Mouse (Mus musculus) limb, embryonic 12.5 days (tissue): ENCODE results near the gene Slc29a3. TPM values are rescaled to one million over a fixed set of nuclear protein-coding genes. Genes with fewer than 3 reads are reported as not detected.
A peak's percentile ranks its signal among the peaks of the same experiment; 100 is the strongest.

Experiments
- ATAC-seq: fragments of 200-750 bp; cut with Nextera tagmentation; 2 replicates; pipeline ENCODE4 v1.8.0; 2017; ENCODE audit warnings: low read depth, moderate TSS enrichment; ENCODE audit not compliant: insufficient number of reproducible peaks, insufficient read depth, low FRiP score, low TSS enrichment
- H3K27ac ChIP-seq: fragments of 300-500 bp; sonication (generic); 2 replicates; pipeline ENCODE4 v1.5.1; 2016; ENCODE audit warnings: mild to moderate bottlenecking, moderate library complexity
- H3K27me3 ChIP-seq: fragments of 300-500 bp; sonication (generic); 2 replicates; pipeline ENCODE4 v1.6.1; 2016; ENCODE audit warnings: mild to moderate bottlenecking, moderate library complexity
- H3K36me3 ChIP-seq: fragments of 300-500 bp; sonication (generic); 2 replicates; pipeline ENCODE4 v1.6.1; 2016; ENCODE audit warnings: mild to moderate bottlenecking, moderate library complexity
- H3K4me1 ChIP-seq: fragments of 300-500 bp; sonication (generic); replicated peaks from 2 replicates; pipeline ENCODE4 v1.6.1; 2016
- H3K4me2 ChIP-seq: fragments of 300-500 bp; sonication (generic); 2 replicates; pipeline ENCODE4 v1.6.1; 2016; ENCODE audit warnings: mild to moderate bottlenecking, moderate library complexity
- H3K4me3 ChIP-seq: fragments of 300-500 bp; sonication (generic); replicated peaks from 2 replicates; pipeline ENCODE4 v1.5.1; 2016; ENCODE audit warnings: mild to moderate bottlenecking
- H3K9ac ChIP-seq: fragments of 300-500 bp; sonication (generic); replicated peaks from 2 replicates; pipeline ENCODE4 v1.6.1; 2016; ENCODE audit warnings: mild to moderate bottlenecking, moderate library complexity
- H3K9me3 ChIP-seq: fragments of 300-500 bp; sonication (generic); 2 replicates; pipeline ENCODE4 v1.6.1; 2016; ENCODE audit warnings: mild to moderate bottlenecking, moderate library complexity
- WGBS: fragments of 180-500 bp; shearing (Covaris S2); methylation state at CpG from one replicate; pipeline ENCODE4 v1.1.7; 2016; 5-methylcytosine and 5-hydroxymethylcytosine counted together
- polyA plus RNA-seq: library from polyadenylated mRNA; unstranded; fragments of >200 nt; fragmentation: Nextera tagmentation; extraction: Ambion mirVana; gene quantifications from 2 replicates; pipeline ENCODE4 v1.2.1, GENCODE M21; 2016

Gene Slc29a3
- polyA plus RNA-seq, 1 experiment from 2014 or later: 9.6 TPM

DNA sequence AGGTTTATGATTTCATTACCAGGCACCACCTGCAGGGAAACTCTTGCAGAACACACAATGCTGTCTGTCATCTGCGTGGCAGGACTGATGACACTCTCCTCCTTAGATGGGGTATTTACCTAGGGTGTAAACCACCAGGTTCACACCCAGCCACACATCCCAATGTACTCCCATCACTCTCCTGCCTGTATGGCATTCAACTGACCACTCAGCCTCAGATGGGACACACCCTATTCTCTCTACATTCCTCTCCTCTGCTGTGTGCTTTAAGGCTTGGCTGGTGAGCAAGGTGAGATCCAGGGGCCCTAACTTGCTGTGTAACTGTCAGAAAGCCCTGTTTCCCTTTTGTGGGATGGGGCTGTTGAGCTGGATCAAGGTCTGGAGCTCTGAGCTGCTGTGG lies 9.5 kb upstream of the Slc29a3 start:
- WGBS: 81% methylated on average over 1 of the region's 1 CpGs

DNA sequence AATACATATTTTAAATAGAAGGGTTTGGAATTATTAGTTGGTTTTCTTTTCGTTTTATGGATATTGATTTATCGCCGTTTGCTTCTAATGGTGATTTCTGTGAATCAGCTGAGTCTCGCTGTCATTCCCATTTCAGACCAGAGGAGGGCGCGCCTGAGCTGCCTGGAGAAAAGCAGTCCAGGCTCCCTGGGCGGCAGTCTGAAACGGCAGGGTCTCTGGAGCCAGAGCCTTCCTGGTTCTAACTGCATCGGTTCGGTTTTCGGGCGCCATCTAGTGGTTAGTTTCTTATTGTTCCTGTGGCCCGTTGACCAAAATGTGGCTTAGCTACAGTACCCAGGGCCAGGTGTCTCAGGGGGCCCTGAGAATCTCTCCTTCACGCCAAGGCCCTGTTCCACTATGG lies 7.8 kb upstream of the Slc29a3 start:
- peaks cover 8% of the 10 kb centered on the region for H3K9me3 ChIP-seq
- H3K4me1 ChIP-seq: no peaks in the 10 kb centered on the region
- WGBS: 7% methylated on average over 14 of the region's 14 CpGs
- H3K36me3 ChIP-seq: peaks cover 13% of the 10 kb centered on the region
- peak; percentile 61; the same call in 1 of the 2 replicates for ATAC-seq
- no peak overlapping the region for H3K27ac ChIP-seq
- H3K4me2 ChIP-seq: no peak overlapping the region
- H3K4me3 ChIP-seq: no peak overlapping the region
- H3K27me3 ChIP-seq: no peaks in the 10 kb centered on the region
- no peak overlapping the region for H3K9ac ChIP-seq

More for the DNA sequence above, 9.5 kb upstream of the Slc29a3 start:
- no peak for ATAC-seq
- Histone ChIP-seq H3K9ac (no peak overlapping the region), H3K9me3 (peaks cover 4% of the 10 kb centered on the region; the same call in 1 of the 2 replicates), H3K36me3 (peaks cover 31% of the 10 kb centered on the region), H3K4me1 (no peaks in the 10 kb centered on the region), H3K4me2 (no peak overlapping the region), H3K4me3 (no peak overlapping the region), H3K27me3 (no peaks in the 10 kb centered on the region), H3K27ac (no peak overlapping the region)

DNA sequence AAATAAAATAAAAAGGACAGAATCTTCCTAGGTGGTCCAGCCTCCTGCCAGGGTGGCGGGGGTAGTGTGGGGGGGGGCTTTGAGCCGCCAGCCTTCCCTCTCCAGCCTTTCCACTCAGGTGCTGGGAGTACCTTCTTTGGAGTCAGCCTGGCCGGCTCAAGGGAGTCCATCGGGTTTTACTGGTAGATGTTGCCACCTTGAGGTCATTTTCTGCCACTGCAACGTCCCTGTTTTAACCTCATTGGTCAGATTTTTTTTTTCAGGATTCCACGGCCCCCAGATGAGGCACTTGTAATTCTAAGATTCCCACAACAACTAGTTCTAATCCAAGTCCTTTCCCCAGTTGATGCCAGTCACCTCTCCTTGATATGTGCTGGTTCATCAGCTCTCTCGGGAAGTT lies 4.4 kb upstream of the Slc29a3 start:
- WGBS: 7% methylated on average over 7 of the region's 7 CpGs
- no peak for ATAC-seq
- H3K4me3 ChIP-seq: no peak overlapping the region
- H3K4me1 ChIP-seq: peaks cover 7% of the 10 kb centered on the region
- no peak overlapping the region for H3K9ac ChIP-seq
- H3K27ac ChIP-seq: no peak overlapping the region
- H3K36me3 ChIP-seq: no peaks in the 10 kb centered on the region
- H3K27me3 ChIP-seq: no peaks in the 10 kb centered on the region
- no peak overlapping the region for H3K4me2 ChIP-seq
- H3K9me3 ChIP-seq: peaks cover 12% of the 10 kb centered on the region

DNA sequence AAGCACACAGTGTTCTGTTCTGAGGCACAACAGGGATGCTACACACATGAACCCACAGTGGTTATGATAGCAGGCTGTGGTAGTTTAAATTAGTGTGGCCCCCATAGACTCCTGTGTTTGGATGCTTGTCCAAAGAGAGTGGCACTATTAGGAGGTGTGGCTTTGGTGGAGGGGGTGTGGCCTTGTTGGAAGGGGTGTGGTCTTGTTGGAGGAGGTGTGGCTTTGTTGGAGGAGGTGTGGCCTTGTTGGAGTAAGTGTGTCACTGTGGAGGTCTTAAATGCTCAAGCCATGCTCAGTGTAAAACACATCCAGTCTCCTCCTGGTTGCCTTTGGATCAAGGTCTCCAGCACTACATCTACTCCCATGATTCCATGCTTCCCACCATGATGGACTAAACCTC lies 3.6 kb upstream of the Slc29a3 start:
- Histone ChIP-seq H3K4me2 (no peak overlapping the region), H3K27ac (no peak overlapping the region), H3K27me3 (no peaks in the 10 kb centered on the region), H3K4me1 (peaks cover 15% of the 10 kb centered on the region), H3K9ac (no peak overlapping the region), H3K36me3 (no peaks in the 10 kb centered on the region), H3K4me3 (no peak overlapping the region), H3K9me3 (peaks cover 12% of the 10 kb centered on the region)
- ATAC-seq: no peak

DNA sequence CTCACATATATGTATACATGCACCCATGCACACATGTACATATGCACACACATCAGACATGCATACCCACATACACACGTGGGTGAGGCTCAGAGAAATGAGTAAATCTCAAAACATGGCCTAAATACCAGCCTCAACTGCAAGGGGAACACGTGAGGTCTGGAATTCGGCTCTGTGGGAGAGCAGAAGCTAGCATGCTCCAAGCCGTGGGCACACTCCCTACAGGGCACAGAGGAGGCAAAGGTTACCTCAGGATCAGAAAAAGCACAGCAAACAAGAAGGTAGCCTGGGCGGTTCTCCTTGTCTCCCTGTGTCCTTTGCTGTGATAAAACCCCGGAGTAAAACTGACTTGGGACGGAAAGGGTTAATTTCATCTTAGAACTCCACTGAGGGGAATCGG lies 1.3 kb upstream of the Slc29a3 start:
- no peak overlapping the region for H3K4me3 ChIP-seq
- H3K27ac ChIP-seq: no peak overlapping the region
- no peak for ATAC-seq
- peaks cover 12% of the 10 kb centered on the region for H3K9me3 ChIP-seq
- 80% methylated on average over 8 of the region's 8 CpGs for WGBS
- no peak overlapping the region for H3K9ac ChIP-seq
- peaks cover 15% of the 10 kb centered on the region for H3K4me1 ChIP-seq
- H3K4me2 ChIP-seq: no peak overlapping the region
- H3K36me3 ChIP-seq: peaks cover 3% of the 10 kb centered on the region; the same call in 1 of the 2 replicates
- no peaks in the 10 kb centered on the region for H3K27me3 ChIP-seq

DNA sequence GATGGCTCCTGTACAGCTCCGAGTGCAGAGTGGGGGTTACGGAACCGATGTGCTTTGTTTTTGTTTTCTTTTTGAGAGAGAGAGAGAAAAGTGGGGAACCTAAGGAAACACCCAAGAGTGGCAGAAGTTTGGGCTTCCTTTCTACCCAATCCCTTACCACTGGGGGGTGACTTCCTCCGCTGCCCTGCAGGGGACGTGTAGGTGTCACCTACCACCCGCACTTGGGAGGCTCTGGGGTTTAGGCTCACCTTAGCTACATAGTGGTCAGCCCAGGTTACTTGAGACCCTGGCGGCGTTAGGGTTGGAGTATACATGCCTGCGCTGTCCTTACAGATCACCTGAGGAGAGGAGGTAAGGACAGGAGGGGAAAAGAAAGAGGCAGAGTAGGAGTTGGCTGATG lies 667 bp upstream of the Slc29a3 start:
- Histone ChIP-seq H3K9ac (0 out of 2 replicates have a peak overlapping the region, but pooled peaks have one; percentile 75), H3K27me3 (no peaks in the 10 kb centered on the region), H3K4me2 (peak overlapping the region; percentile 74), H3K4me1 (peaks cover 15% of the 10 kb centered on the region), H3K9me3 (peaks cover 12% of the 10 kb centered on the region), H3K36me3 (peaks cover 3% of the 10 kb centered on the region; the same call in 1 of the 2 replicates), H3K27ac (no peak overlapping the region), H3K4me3 (no peak overlapping the region)
- ATAC-seq: no peak
- 68% methylated on average over 9 of the region's 9 CpGs for WGBS

DNA sequence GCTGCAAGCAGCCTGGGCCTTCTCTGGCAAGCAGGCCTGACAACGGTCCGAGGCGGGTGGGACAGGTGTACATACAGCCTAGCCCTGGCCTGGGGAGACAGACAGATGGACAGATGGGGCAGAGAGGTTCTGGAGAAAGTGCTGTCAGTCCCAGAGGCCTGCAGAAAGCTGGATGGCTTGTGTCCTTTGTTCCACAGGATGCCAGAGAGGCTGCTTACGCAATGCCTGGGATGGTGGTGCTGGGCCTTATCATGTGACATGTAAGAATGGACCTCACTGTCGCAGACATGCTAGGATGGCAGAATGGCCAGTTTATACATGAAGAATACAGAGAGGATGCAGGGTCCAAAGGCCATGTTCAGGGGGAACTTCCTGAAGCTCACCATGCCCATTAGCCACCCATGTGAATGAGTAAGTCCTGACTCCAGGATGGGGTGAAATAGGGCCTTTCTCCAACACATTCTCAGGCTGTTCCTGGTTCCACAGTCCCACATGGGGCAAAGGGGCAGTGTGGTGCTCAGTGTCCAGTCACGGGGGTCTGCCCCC lies 4.9 kb downstream of the Slc29a3 start:
- no peak for ATAC-seq
- H3K4me3 ChIP-seq: no peak overlapping the region
- peaks cover 3% of the 10 kb centered on the region; the same call in 1 of the 2 replicates for H3K36me3 ChIP-seq
- 67% methylated on average over 6 of the region's 6 CpGs for WGBS
- H3K27ac ChIP-seq: peak overlapping the region; percentile 2; the same call in 1 of the 2 replicates
- no peaks in the 10 kb centered on the region for H3K9me3 ChIP-seq
- H3K9ac ChIP-seq: peak overlapping the region; percentile 14; the same call in 1 of the 2 replicates
- H3K27me3 ChIP-seq: no peaks in the 10 kb centered on the region
- no peak overlapping the region for H3K4me2 ChIP-seq
- peaks cover 24% of the 10 kb centered on the region for H3K4me1 ChIP-seq

DNA sequence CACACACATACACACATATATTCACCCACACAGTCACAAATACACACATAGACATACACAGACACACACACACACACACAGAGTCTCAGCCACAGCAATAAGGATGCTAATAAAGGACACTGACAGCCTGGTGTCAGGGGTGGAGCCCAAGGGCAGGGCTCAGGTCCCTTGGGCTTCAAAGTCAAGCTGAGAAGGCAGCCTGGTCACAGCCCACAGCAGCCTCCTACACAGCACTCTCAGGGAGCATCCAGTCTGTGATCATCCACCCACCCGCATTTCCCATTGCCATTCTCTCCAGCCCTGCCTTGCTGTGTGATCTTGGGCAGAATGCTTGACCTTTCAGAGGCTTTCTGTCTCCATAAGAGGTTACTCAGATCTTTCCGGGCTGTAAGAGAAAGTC lies 6.1 kb downstream of the Slc29a3 start:
- WGBS: 81% methylated on average over 2 of the region's 2 CpGs
- Histone ChIP-seq H3K4me1 (peaks cover 17% of the 10 kb centered on the region), H3K27ac (no peak overlapping the region), H3K4me3 (no peak overlapping the region), H3K4me2 (no peak overlapping the region), H3K27me3 (no peaks in the 10 kb centered on the region), H3K36me3 (peaks cover 3% of the 10 kb centered on the region; the same call in 1 of the 2 replicates), H3K9me3 (no peaks in the 10 kb centered on the region), H3K9ac (peak overlapping the region; percentile 14; the same call in 1 of the 2 replicates)
- ATAC-seq: no peak

DNA sequence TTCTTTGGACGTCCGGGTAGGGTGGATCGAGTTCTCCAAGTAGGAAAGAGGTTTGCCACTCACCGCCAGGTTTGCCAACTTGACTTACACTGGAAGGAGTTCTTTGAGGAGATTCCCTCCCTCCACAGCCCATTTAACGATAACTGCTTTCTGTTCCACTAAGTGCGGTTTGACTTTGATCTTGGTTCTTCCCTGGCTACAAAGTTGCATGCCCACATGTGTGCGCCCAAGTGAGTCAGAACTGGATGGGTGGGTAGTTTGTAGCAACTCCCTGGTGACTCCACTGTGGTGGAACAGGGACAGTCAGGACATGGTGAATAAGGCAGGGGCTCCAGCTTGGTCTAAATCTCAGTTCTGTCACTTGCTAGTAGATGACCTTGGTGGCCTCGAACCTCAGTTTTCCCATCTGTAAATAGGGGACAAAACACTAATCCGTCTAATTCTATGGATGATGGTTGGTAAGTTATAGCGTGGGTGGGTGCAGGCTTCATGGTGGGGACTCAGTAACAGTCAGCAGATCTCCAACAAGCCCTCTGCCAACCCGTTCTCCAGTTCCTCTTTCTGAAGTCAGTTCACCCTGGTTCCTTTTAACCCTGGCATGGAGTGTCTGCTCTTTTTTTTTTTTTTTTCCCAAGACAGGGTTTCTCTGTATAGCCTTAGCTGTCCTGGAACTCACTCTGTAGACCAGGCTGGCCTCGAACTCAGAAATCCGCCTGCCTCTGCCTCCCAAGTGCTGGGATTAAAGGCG lies 7.9 kb downstream of the Slc29a3 start:
- WGBS: 86% methylated on average over 14 of the region's 14 CpGs
- Histone ChIP-seq H3K27me3 (no peaks in the 10 kb centered on the region), H3K4me2 (no peak overlapping the region), H3K27ac (no peak overlapping the region), H3K9ac (no peak overlapping the region), H3K9me3 (no peaks in the 10 kb centered on the region), H3K36me3 (no peaks in the 10 kb centered on the region), H3K4me3 (no peak overlapping the region), H3K4me1 (peaks cover 14% of the 10 kb centered on the region)
- no peak for ATAC-seq

DNA sequence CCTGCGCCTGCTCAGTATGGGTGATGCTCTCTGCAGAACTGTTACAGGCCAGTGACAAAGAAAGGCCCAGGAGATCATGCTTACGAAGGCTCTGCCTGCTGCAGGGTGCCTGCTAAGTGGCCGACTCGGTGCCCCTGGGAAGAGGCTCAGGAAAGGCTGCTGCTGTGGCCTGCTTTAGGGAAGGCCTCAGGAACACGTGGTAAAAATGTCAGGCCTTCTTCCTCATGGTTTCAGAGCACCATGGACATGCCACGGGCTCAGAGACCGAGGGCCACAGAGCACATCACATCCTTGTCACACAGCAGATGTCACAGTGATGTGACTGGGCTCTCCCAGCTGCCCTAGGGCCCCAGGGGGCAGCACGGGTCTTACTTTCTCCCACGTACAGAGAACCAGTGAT lies 8.9 kb downstream of the Slc29a3 start:
- Histone ChIP-seq H3K4me2 (no peak overlapping the region), H3K27me3 (no peaks in the 10 kb centered on the region), H3K4me3 (no peak overlapping the region), H3K27ac (no peak overlapping the region), H3K9me3 (no peaks in the 10 kb centered on the region), H3K4me1 (peaks cover 14% of the 10 kb centered on the region), H3K36me3 (no peaks in the 10 kb centered on the region), H3K9ac (no peak overlapping the region)
- 66% methylated on average over 9 of the region's 9 CpGs for WGBS
- no peak for ATAC-seq

DNA sequence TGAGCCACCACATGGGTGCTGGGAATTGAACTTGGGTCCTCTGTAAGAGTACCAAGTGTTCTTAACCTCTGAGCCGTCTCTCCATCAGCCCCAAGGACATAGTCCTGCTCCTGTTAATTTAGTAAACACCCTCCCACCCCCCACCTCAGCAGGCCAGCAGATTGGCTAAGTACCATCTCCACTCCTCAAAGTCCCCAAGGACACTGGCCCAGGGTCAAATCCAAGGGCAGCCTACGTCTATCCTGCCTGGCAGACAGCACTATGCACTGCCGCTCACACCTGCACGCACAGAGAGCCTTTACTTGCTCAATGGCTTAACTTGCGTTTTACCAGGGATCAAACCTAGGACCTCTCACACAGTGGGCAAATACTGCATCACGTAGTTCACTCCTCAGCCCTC lies 9.7 kb downstream of the Slc29a3 start:
- no peak overlapping the region for H3K27ac ChIP-seq
- WGBS: 83% methylated on average over 6 of the region's 6 CpGs
- no peak overlapping the region for H3K9ac ChIP-seq
- H3K4me1 ChIP-seq: peaks cover 12% of the 10 kb centered on the region
- H3K4me3 ChIP-seq: no peak overlapping the region
- no peaks in the 10 kb centered on the region for H3K9me3 ChIP-seq
- H3K36me3 ChIP-seq: no peaks in the 10 kb centered on the region
- no peak overlapping the region for H3K4me2 ChIP-seq
- ATAC-seq: no peak
- H3K27me3 ChIP-seq: no peaks in the 10 kb centered on the region
